Mouse (Mus musculus) heart, embryonic 15.5 days (tissue): ENCODE data around the gene Ncbp2. TPM values are rescaled to one million over a fixed set of nuclear protein-coding genes. Genes with fewer than 3 reads are reported as not detected.

ENCODE experiments used
- ATAC-seq: fragments of 200-750 bp; cut with Nextera tagmentation; replicated peaks from 2 replicates; pipeline ENCODE4 v1.8.0; 2017; ENCODE audit warnings: low read depth, moderate TSS enrichment; ENCODE audit not compliant: insufficient number of reproducible peaks, insufficient read depth, low FRiP score
- H3K27ac ChIP-seq: fragments of 300-500 bp; sonication (generic); 2 replicates; pipeline ENCODE4 v1.5.1; 2015; ENCODE audit warnings: mild to moderate bottlenecking, inconsistent platforms
- H3K27me3 ChIP-seq: fragments of 300-500 bp; sonication (generic); 2 replicates; pipeline ENCODE4 v1.6.1; 2015; ENCODE audit warnings: inconsistent platforms
- H3K36me3 ChIP-seq: fragments of 300-500 bp; sonication (generic); 2 replicates; pipeline ENCODE4 v1.6.1; 2015; ENCODE audit warnings: mild to moderate bottlenecking, inconsistent platforms
- H3K4me1 ChIP-seq: fragments of 300-500 bp; sonication (generic); replicated peaks from 2 replicates; pipeline ENCODE4 v1.6.1; 2015; ENCODE audit warnings: inconsistent platforms
- H3K4me2 ChIP-seq: fragments of 300-500 bp; sonication (generic); 2 replicates; pipeline ENCODE4 v1.6.1; 2015; ENCODE audit warnings: inconsistent platforms, mild to moderate bottlenecking, moderate library complexity
- H3K4me3 ChIP-seq: fragments of 300-500 bp; sonication (generic); 2 replicates; pipeline ENCODE4 v1.5.1; 2015; ENCODE audit warnings: mild to moderate bottlenecking, inconsistent platforms
- H3K9ac ChIP-seq: fragments of 300-500 bp; sonication (generic); 2 replicates; pipeline ENCODE4 v1.6.1; 2015; ENCODE audit warnings: mild to moderate bottlenecking, inconsistent platforms
- H3K9me3 ChIP-seq: fragments of 300-500 bp; sonication (generic); replicated peaks from 2 replicates; pipeline ENCODE4 v1.6.1; 2016; ENCODE audit warnings: inconsistent platforms
- WGBS: fragments of 180-500 bp; shearing (Covaris S2); methylation state at CpG from one replicate; pipeline ENCODE4 v1.1.7; 2015; ENCODE audit warnings: mixed read lengths; 5-methylcytosine and 5-hydroxymethylcytosine counted together
- polyA plus RNA-seq: library from polyadenylated mRNA; unstranded; fragments of >200 nt; fragmentation: Nextera tagmentation; extraction: Ambion mirVana; gene quantifications from 2 replicates; pipeline ENCODE4 v1.2.1, GENCODE M21; 2015

The Ncbp2 gene
- polyA plus RNA-seq, result 65.8 and 66.4 TPM in 2 replicates

DNA sequence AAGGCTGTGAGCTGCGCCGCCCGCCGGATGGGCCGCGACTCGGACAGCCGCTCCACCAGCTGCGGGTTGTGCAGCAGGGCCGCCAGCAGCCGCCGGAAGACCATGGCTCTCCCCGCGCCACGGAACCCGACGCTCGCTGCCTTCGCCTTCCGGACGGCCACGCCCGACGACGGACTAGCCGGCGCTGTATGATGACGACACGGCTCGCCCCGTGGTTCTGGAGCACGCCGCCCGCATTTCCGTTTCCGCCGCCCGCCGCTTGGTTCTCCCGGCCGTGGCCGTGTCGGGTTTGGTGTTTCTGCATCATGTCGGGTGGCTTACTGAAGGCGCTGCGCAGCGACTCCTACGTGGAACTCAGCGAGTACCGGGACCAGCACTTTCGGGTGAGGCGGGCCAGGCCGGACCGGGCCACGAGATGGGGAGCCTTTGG, at the start of gene Ncbp2, which contains the start of gene 0610012G03Rik:
Gene Ncbp2, plus strand, starts transcription at position 169 of the 430 bp plus-strand sequence.
Gene 0610012G03Rik, minus strand, starts transcription at position 150 of the 430 bp plus-strand sequence.
- Histone ChIP-seq H3K9ac (peak within 1 kb of the TSS; percentile 91), H3K9me3 (no peaks in the 10 kb centered on the region), H3K4me1 (peaks cover 38% of the 10 kb centered on the region), H3K4me2 (peak within 1 kb of the TSS; percentile 66), H3K4me3 (peak within 1 kb of the TSS; percentile 79), H3K27ac (peak within 1 kb of the TSS; percentile 96), H3K27me3 (no peaks in the 10 kb centered on the region), H3K36me3 (no peaks in the 10 kb centered on the region)
- WGBS, result under 1% methylated on average over 54 of the region's 55 CpGs
- peak; percentile 88 for ATAC-seq

GRCm38 (mm10) chr16:31898546-31899326, 49.6 kb upstream of the Ncbp2 start:
- WGBS, result 75% methylated on average over 18 of the region's 18 CpGs
- no peaks in the 10 kb centered on the region for H3K9me3 ChIP-seq

GRCm38 (mm10) chr16:31901886-31902285, 46.4 kb upstream of the Ncbp2 start:
- H3K4me2 ChIP-seq, result no peak overlapping the region
- H3K9ac ChIP-seq, result no peak overlapping the region
- peaks cover 20% of the 10 kb centered on the region for H3K4me1 ChIP-seq
- WGBS, result 89% methylated on average over 1 of the region's 1 CpGs
- H3K27me3 ChIP-seq, result 0 out of 2 replicates have a peak, but pooled peaks cover 4% of the 10 kb centered on the region
- no peak overlapping the region for H3K27ac ChIP-seq
- H3K9me3 ChIP-seq, result no peaks in the 10 kb centered on the region
- no peak overlapping the region for H3K4me3 ChIP-seq
- no peaks in the 10 kb centered on the region for H3K36me3 ChIP-seq
- ATAC-seq, result no peak

More at GRCm38 (mm10) chr16:31898546-31899326, 49.6 kb upstream of the Ncbp2 start:
- Histone ChIP-seq H3K27ac (no peak overlapping the region), H3K9ac (no peak overlapping the region), H3K4me1 (peaks cover 9% of the 10 kb centered on the region), H3K4me3 (no peak overlapping the region), H3K36me3 (no peaks in the 10 kb centered on the region), H3K4me2 (no peak overlapping the region), H3K27me3 (no peaks in the 10 kb centered on the region)
- ATAC-seq, result no peak

DNA sequence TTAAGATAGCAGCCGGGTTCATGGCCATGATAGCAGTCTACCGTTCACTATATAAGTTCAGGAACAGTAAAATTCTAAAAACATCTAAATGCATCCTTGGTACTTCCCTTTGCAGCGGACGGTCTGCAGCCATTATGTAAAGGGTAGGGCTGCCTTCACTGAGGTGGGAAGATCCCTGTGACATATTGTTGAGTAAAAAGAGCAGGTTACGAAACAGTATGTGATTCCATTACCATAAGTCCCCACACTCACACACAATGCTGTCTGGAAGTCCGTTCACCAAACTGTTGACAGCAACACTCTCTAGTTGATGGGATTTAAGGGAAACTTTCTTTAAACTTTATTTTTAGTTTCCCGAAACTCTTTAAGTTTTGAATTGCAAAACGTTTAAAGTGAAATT, 45.1 kb upstream of the Ncbp2 start:
- no peaks in the 10 kb centered on the region for H3K36me3 ChIP-seq
- WGBS, result 80% methylated on average over 8 of the region's 8 CpGs
- ATAC-seq, result no peak

DNA sequence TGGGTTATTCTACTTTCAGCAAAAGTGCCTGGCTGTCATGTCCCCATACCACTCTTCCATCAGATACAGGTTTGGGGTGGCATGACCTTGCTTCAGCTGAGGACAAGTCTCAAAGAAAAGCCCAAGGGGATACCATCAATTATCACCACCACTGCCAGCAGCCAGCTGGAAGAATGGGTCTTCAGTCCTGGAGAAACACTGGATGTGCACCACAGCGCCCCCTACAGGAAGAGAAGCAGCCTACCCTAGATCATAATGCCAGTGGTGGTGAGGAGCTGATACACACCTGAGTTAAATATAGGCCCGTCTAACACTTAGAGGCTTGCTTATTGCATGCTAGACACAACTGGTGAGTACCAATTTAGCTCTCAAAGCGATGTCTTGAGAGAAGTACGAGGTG, 43.0 kb upstream of the Ncbp2 start:
- peaks cover 14% of the 10 kb centered on the region for H3K4me1 ChIP-seq
- H3K36me3 ChIP-seq, result no peaks in the 10 kb centered on the region
- ATAC-seq, result no peak
- no peak overlapping the region for H3K27ac ChIP-seq
- no peaks in the 10 kb centered on the region for H3K9me3 ChIP-seq
- 68% methylated on average over 4 of the region's 4 CpGs for WGBS
- H3K4me2 ChIP-seq, result no peak overlapping the region
- no peak overlapping the region for H3K9ac ChIP-seq
- 0 out of 2 replicates have a peak, but pooled peaks cover 4% of the 10 kb centered on the region for H3K27me3 ChIP-seq
- H3K4me3 ChIP-seq, result no peak overlapping the region

More for the DNA sequence above, 45.1 kb upstream of the Ncbp2 start:
- Histone ChIP-seq H3K4me2 (no peak overlapping the region), H3K9ac (no peak overlapping the region), H3K4me1 (peaks cover 14% of the 10 kb centered on the region), H3K4me3 (no peak overlapping the region), H3K27ac (no peak overlapping the region), H3K9me3 (no peaks in the 10 kb centered on the region), H3K27me3 (0 out of 2 replicates have a peak, but pooled peaks cover 4% of the 10 kb centered on the region)

DNA sequence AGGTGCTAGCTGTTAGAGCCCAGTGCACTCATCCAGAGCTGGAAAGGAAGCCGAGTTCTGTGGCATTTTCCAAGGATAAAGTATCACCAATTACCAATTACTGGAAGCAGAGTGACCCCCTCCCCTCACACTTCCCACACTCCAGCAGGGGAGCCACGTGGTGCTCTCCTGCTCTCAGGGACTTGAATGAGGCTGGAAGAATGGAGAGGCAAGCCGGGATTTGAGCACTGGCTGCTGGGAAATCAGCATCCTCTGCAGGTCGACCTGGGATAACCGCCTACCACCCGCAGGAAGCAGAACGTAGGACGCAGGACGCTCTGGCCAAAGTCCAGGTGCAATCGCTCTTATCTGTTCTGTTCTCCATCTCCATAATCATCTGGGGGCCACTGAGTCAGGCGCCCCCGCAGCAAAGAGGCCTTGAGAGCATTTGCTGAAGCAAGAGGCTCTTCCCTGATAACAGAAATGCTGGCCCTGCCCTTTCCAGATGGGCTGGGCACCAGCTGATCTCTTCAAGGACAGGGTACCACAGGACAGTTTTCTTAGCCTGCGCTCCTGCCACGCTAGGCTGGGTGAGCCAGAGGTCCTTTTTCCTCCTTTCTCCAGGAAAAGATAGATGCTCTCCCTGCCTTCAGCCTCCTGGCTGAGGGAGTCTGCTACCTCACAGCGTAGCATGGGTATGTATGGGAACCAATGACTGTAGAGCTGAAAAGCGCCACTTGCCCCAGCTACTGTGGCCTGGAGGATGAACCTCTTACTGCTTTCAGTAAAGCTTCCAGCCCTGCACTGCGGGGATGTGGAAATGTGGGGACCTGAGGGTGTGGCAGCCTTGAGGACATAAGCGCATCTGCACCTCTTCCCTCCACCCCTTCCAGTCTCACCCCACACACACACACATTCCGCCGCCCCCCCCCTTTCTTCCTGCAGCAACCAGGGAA, 42.2 kb upstream of the Ncbp2 start:
- Histone ChIP-seq H3K4me2 (peak overlapping the region; percentile 67), H3K36me3 (no peaks in the 10 kb centered on the region), H3K9me3 (no peaks in the 10 kb centered on the region), H3K4me1 (peaks cover 14% of the 10 kb centered on the region), H3K27ac (no peak overlapping the region), H3K4me3 (peak overlapping the region; percentile 44), H3K9ac (no peak overlapping the region), H3K27me3 (0 out of 2 replicates have a peak, but pooled peaks cover 4% of the 10 kb centered on the region)
- ATAC-seq, result no peak
- WGBS, result 24% methylated on average over 20 of the region's 20 CpGs

- Histone ChIP-seq H3K4me2 (peak overlapping the region; percentile 67), H3K4me1 (peaks cover 14% of the 10 kb centered on the region), H3K27ac (no peak overlapping the region), H3K27me3 (0 out of 2 replicates have a peak, but pooled peaks cover 4% of the 10 kb centered on the region), H3K9me3 (no peaks in the 10 kb centered on the region), H3K9ac (no peak overlapping the region), H3K4me3 (peak overlapping the region; percentile 44), H3K36me3 (no peaks in the 10 kb centered on the region)
- WGBS, result 8% methylated on average over 9 of the region's 9 CpGs
- ATAC-seq, result no peak; the same call in 1 of the 2 replicates
These were observed 41.4 kb upstream of the Ncbp2 start for GRCm38 (mm10) chr16:31906896-31907295.

DNA sequence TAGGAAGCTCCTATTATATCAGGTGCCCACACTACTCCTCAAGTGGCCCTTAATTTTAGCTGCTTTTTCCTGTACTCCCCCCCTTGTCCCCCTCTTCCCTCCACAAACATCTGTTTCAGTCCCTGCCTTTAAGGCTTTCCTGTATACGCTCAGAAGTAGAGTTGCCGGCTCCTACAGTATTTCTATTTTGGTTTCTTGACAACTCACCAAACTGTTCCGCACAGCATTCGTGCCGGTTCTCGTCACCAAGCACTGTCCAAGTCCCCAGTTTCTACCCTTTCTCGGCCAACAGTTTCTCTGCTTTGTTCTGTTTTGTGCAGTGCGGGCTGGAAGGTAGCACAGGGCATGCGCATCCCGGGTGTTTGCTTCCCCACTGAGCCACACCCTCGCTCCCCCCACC, 39.4 kb upstream of the Ncbp2 start:
- H3K4me2 ChIP-seq, result peak overlapping the region; percentile 33
- no peak for ATAC-seq
- H3K9me3 ChIP-seq, result no peaks in the 10 kb centered on the region
- no peak overlapping the region for H3K27ac ChIP-seq
- H3K4me1 ChIP-seq, result peaks cover 14% of the 10 kb centered on the region
- H3K36me3 ChIP-seq, result no peaks in the 10 kb centered on the region
- no peak overlapping the region for H3K9ac ChIP-seq
- no peak overlapping the region for H3K4me3 ChIP-seq
- 0 out of 2 replicates have a peak, but pooled peaks cover 4% of the 10 kb centered on the region for H3K27me3 ChIP-seq
- WGBS, result 56% methylated on average over 11 of the region's 11 CpGs

GRCm38 (mm10) chr16:31910281-31910847, 37.9 kb upstream of the Ncbp2 start:
- 51% methylated on average over 10 of the region's 10 CpGs for WGBS
- H3K36me3 ChIP-seq, result no peaks in the 10 kb centered on the region
- no peak overlapping the region for H3K9ac ChIP-seq
- H3K4me1 ChIP-seq, result peaks cover 14% of the 10 kb centered on the region
- H3K4me3 ChIP-seq, result no peak overlapping the region
- H3K9me3 ChIP-seq, result no peaks in the 10 kb centered on the region
- ATAC-seq, result no peak
- H3K4me2 ChIP-seq, result no peak overlapping the region
- H3K27me3 ChIP-seq, result 0 out of 2 replicates have a peak, but pooled peaks cover 1% of the 10 kb centered on the region
- H3K27ac ChIP-seq, result no peak overlapping the region

DNA sequence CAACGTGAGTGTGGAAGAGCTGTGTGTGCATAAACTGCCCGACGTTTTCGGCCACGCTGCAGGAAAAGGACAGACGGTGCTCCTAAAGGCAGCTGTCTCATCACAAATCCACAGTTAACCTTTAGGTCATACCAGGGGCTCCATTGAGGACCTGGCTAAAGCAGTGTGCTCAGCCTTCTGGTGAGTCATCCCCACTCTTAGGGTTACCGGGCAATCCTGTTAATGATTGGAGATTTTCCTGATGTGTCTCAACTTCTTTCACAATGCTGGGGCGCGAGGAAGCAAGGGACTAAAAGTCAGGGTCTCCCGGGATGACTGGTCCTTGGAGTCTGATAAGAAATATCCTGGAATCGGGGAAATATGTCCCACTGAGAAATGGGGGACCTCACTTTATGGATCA, 30.5 kb upstream of the Ncbp2 start:
- H3K4me2 ChIP-seq, result no peak overlapping the region
- 66% methylated on average over 11 of the region's 11 CpGs for WGBS
- H3K27me3 ChIP-seq, result no peaks in the 10 kb centered on the region
- H3K9ac ChIP-seq, result no peak overlapping the region
- H3K27ac ChIP-seq, result no peak overlapping the region
- no peaks in the 10 kb centered on the region for H3K36me3 ChIP-seq
- no peak overlapping the region for H3K4me3 ChIP-seq
- no peaks in the 10 kb centered on the region for H3K9me3 ChIP-seq
- peaks cover 4% of the 10 kb centered on the region; the same call in 1 of the 2 replicates for H3K4me1 ChIP-seq
- no peak for ATAC-seq
